17 mouse cellular contexts compared by ENCODE assay signal in genomic region chr3:84022201-84022584, GRCm38 (mm10). TPM values are rescaled to one million over a fixed set of nuclear protein-coding genes. Genes with fewer than 3 reads are reported as not detected.
A peak's percentile ranks its signal among the peaks of the same experiment; 100 is the strongest.
DNase-seq lines count a peak whose midpoint lies in the region; ATAC-seq and TF ChIP-seq lines count a peak whose summit lies in the region.
"Had no signal": no experiment of that assay in that cellular context is flagged by ENCODE, and none has a peak within 500 bp of the region (broad histone marks: within the 10 kb centered on the region; RNA-seq: fewer than 3 reads in every experiment).

No protein-coding gene starts in this region.

- TF ChIP-seq CTCF in stomach, postnatal 0 days (IDR thresholded peaks at IDR 0.05; ENCODE audit: low read depth): no peak

- H3K27ac ChIP-seq in neural tube, embryonic 13.5 days (replicated peaks): peak overlapping the region; percentile 30; the same call in 1 of the 2 replicates
- H3K27ac ChIP-seq in neural tube, embryonic 15.5 days (replicated peaks): no peak overlapping the region
- peak overlapping the region; percentile 76 for H3K27ac ChIP-seq in embryonic facial prominence, embryonic 15.5 days (replicated peaks)
- peak overlapping the region; percentile 68 for H3K27ac ChIP-seq in liver, embryonic 15.5 days (replicated peaks)
- peak overlapping the region; percentile 81 for H3K27ac ChIP-seq in stomach, postnatal 0 days (replicated peaks)
- H3K27ac ChIP-seq in heart, embryonic 10.5 days: no peak overlapping the region
- H3K27ac ChIP-seq: kidney, postnatal 0 days; layer of hippocampus, adult 2 months had no signal

- ATAC-seq in neural tube, embryonic 13.5 days (ENCODE audit: low read depth): peak; percentile 23; the same call in 1 of the 2 replicates
- no peak for ATAC-seq in neural tube, embryonic 15.5 days (ENCODE audit: low FRiP score)
- ATAC-seq in embryonic facial prominence, embryonic 15.5 days (ENCODE audit: insufficient number of reproducible peaks, low FRiP score, low TSS enrichment, low read depth): no peak
- ATAC-seq in liver, embryonic 15.5 days (ENCODE audit: insufficient read depth): peak; percentile 30
- peak; percentile 58 for ATAC-seq in stomach, postnatal 0 days (ENCODE audit: low FRiP score, low TSS enrichment)
- ATAC-seq: midbrain, embryonic 16.5 days had no signal

- H3K36me3 ChIP-seq in neural tube, embryonic 13.5 days: peaks cover 10% of the 10 kb centered on the region; the same call in 1 of the 2 replicates
- H3K36me3 ChIP-seq in neural tube, embryonic 15.5 days: no peaks in the 10 kb centered on the region
- H3K36me3 ChIP-seq in embryonic facial prominence, embryonic 15.5 days: peaks cover 7% of the 10 kb centered on the region; the same call in 1 of the 2 replicates
- peaks cover 45% of the 10 kb centered on the region for H3K36me3 ChIP-seq in liver, embryonic 15.5 days (replicated peaks)
- H3K36me3 ChIP-seq in stomach, postnatal 0 days (ENCODE audit: control insufficient read depth, insufficient read depth, low read length): no peaks in the 10 kb centered on the region
- peaks cover 8% of the 10 kb centered on the region; the same call in 1 of the 2 replicates for H3K36me3 ChIP-seq in heart, embryonic 10.5 days

- peaks cover 68% of the 10 kb centered on the region for H3K4me1 ChIP-seq in neural tube, embryonic 13.5 days (replicated peaks)
- H3K4me1 ChIP-seq in neural tube, embryonic 15.5 days: peaks cover 49% of the 10 kb centered on the region
- peaks cover 45% of the 10 kb centered on the region for H3K4me1 ChIP-seq in embryonic facial prominence, embryonic 15.5 days
- peaks cover 37% of the 10 kb centered on the region for H3K4me1 ChIP-seq in liver, embryonic 15.5 days (replicated peaks)
- H3K4me1 ChIP-seq in stomach, postnatal 0 days (replicated peaks; ENCODE audit: control insufficient read depth, insufficient read depth): peaks cover 7% of the 10 kb centered on the region
- peaks cover 38% of the 10 kb centered on the region for H3K4me1 ChIP-seq in heart, embryonic 10.5 days

- H3K4me3 ChIP-seq in neural tube, embryonic 13.5 days: no peak overlapping the region
- H3K4me3 ChIP-seq in neural tube, embryonic 15.5 days (replicated peaks): no peak overlapping the region
- H3K4me3 ChIP-seq in embryonic facial prominence, embryonic 15.5 days (replicated peaks): no peak overlapping the region
- no peak overlapping the region for H3K4me3 ChIP-seq in liver, embryonic 15.5 days (replicated peaks)
- H3K4me3 ChIP-seq in stomach, postnatal 0 days (ENCODE audit: low read depth, low read length): no peak overlapping the region
- no peak overlapping the region for H3K4me3 ChIP-seq in heart, embryonic 10.5 days
- H3K4me3 ChIP-seq: embryonic facial prominence, embryonic 12.5 days; layer of hippocampus, adult 2 months had no signal

- no peak for DNase-seq in stomach, postnatal 0 days (ENCODE audit: low spot score)
- no peak for DNase-seq in cerebellum, adult 8-10 months
- DNase-seq in heart, embryonic 10.5 days (ENCODE audit: low spot score): no peak
- DNase-seq in urinary bladder, postnatal 36 days (ENCODE audit: low spot score in 2 of 2): no peak
- DNase-seq: forebrain, postnatal 0 days; lung, embryonic 14.5 days; lung, postnatal 4 days; right cerebral cortex, postnatal 14 days; thymus, postnatal 36 days had no signal

- no peaks in the 10 kb centered on the region for H3K27me3 ChIP-seq in neural tube, embryonic 13.5 days
- H3K27me3 ChIP-seq in neural tube, embryonic 15.5 days (replicated peaks): no peaks in the 10 kb centered on the region
- H3K27me3 ChIP-seq in embryonic facial prominence, embryonic 15.5 days: no peaks in the 10 kb centered on the region
- no peaks in the 10 kb centered on the region for H3K27me3 ChIP-seq in liver, embryonic 15.5 days
- no peaks in the 10 kb centered on the region for H3K27me3 ChIP-seq in stomach, postnatal 0 days (ENCODE audit: control insufficient read depth, insufficient read depth, low read length)
- no peaks in the 10 kb centered on the region for H3K27me3 ChIP-seq in heart, embryonic 10.5 days (ENCODE audit: insufficient read depth, poor library complexity, severe bottlenecking)
- H3K27me3 ChIP-seq: embryonic facial prominence, embryonic 12.5 days had no signal

- H3K9me3 ChIP-seq in neural tube, embryonic 13.5 days: no peaks in the 10 kb centered on the region
- H3K9me3 ChIP-seq in neural tube, embryonic 15.5 days (replicated peaks): no peaks in the 10 kb centered on the region
- no peaks in the 10 kb centered on the region for H3K9me3 ChIP-seq in embryonic facial prominence, embryonic 15.5 days (replicated peaks)
- H3K9me3 ChIP-seq in liver, embryonic 15.5 days (replicated peaks): no peaks in the 10 kb centered on the region
- H3K9me3 ChIP-seq in stomach, postnatal 0 days (ENCODE audit: control insufficient read depth, low read length): no peaks in the 10 kb centered on the region
- no peaks in the 10 kb centered on the region for H3K9me3 ChIP-seq in heart, embryonic 10.5 days
- H3K9me3 ChIP-seq: embryonic facial prominence, embryonic 12.5 days had no signal

- 87% methylated on average over 6 of the region's 6 CpGs for WGBS in neural tube, embryonic 13.5 days
- WGBS in neural tube, embryonic 15.5 days: 89% methylated on average over 6 of the region's 6 CpGs
- 69% methylated on average over 6 of the region's 6 CpGs for WGBS in embryonic facial prominence, embryonic 15.5 days
- 51% methylated on average over 6 of the region's 6 CpGs for WGBS in liver, embryonic 15.5 days (ENCODE audit: insufficient replicate concordance)
- 47% methylated on average over 6 of the region's 6 CpGs for WGBS in stomach, postnatal 0 days
- 75% methylated on average over 6 of the region's 6 CpGs for WGBS in heart, embryonic 10.5 days

- H3K9ac ChIP-seq in neural tube, embryonic 13.5 days: no peak overlapping the region
- no peak overlapping the region for H3K9ac ChIP-seq in neural tube, embryonic 15.5 days (replicated peaks)
- no peak overlapping the region for H3K9ac ChIP-seq in embryonic facial prominence, embryonic 15.5 days
- H3K9ac ChIP-seq in liver, embryonic 15.5 days: no peak overlapping the region
- H3K9ac ChIP-seq in stomach, postnatal 0 days (ENCODE audit: low read length): no peak overlapping the region
- H3K9ac ChIP-seq: forebrain, postnatal 0 days; lung, embryonic 14.5 days had no signal

- TF ChIP-seq EP300 in stomach, postnatal 0 days (optimal IDR thresholded peaks at IDR 0.05): no peak

- H3K4me2 ChIP-seq in neural tube, embryonic 13.5 days: no peak overlapping the region
- no peak overlapping the region for H3K4me2 ChIP-seq in neural tube, embryonic 15.5 days
- H3K4me2 ChIP-seq in embryonic facial prominence, embryonic 15.5 days (replicated peaks): no peak overlapping the region
- H3K4me2 ChIP-seq in liver, embryonic 15.5 days: peak overlapping the region; percentile 26; the same call in 1 of the 2 replicates
- no peak overlapping the region for H3K4me2 ChIP-seq in stomach, postnatal 0 days (replicated peaks; ENCODE audit: low read depth)
- H3K4me2 ChIP-seq: embryonic facial prominence, embryonic 12.5 days; lung, embryonic 14.5 days had no signal

RNA-seq across cellular contexts. Expression of gene Tmem131l, which starts 17.8 kb away (rescaled TPM):
- polyA plus RNA-seq in neural tube, embryonic 13.5 days (2015; fragmentation: Nextera tagmentation; extraction: Ambion mirVana): 75.1 and 75.3 TPM in 2 replicates
- polyA plus RNA-seq in neural tube, embryonic 15.5 days (2015; fragmentation: Nextera tagmentation; extraction: Ambion mirVana): 43.0 and 71.5 TPM in 2 replicates
- polyA plus RNA-seq in embryonic facial prominence, embryonic 15.5 days (2015; fragmentation: Nextera tagmentation; extraction: Ambion mirVana): 56.8 and 60.5 TPM in 2 replicates
- polyA plus RNA-seq in liver, embryonic 15.5 days (2015; fragmentation: Nextera tagmentation; extraction: Ambion mirVana): 28.0 and 29.7 TPM in 2 replicates
- 15.5 and 18.3 TPM in 2 replicates for polyA plus RNA-seq in stomach, postnatal 0 days (2015; fragmentation: Nextera tagmentation; extraction: Ambion mirVana)
- polyA plus RNA-seq in heart, embryonic 10.5 days (2016; fragmentation: Nextera tagmentation; extraction: Ambion mirVana): 25.9 and 39.6 TPM in 2 replicates

Comparison
In these comparisons a context has a peak if more than half of its experiments do, and no peak if none do; other contexts are left out.
1. ATAC-seq: peak in neural tube, embryonic 13.5 days (single experiment), liver, embryonic 15.5 days (single experiment) and stomach, postnatal 0 days (single experiment); none in neural tube, embryonic 15.5 days (single experiment) and embryonic facial prominence, embryonic 15.5 days (single experiment).
2. H3K27ac ChIP-seq: peak in neural tube, embryonic 13.5 days (single experiment), embryonic facial prominence, embryonic 15.5 days (single experiment), liver, embryonic 15.5 days (single experiment) and stomach, postnatal 0 days (single experiment); none in neural tube, embryonic 15.5 days (single experiment) and heart, embryonic 10.5 days (single experiment).